Mouse (Mus musculus): Measurements from ENCODE around the gene Mkln1.

DNA sequence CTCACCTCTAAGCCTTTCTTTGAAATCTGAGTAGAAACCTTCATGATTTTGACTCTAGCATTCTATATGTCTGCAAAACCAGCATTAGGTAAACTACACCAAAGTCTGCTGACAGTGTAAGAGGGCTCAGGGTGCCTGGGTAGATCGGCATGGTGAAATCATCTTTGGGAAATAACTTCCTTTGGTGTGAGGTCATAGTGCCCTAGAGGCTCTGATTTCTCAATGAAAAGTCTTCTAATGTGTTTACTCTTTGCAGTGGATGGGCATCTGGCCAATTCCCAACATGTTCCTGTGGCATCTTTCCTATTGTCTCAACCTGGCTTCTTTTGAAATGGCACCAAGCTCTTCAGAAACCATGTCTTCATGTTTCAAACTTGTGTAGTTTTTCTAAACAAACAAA is 58.5 kb downstream of the Mkln1 start:
- no peak for TF ChIP-seq POLR2A (IDR thresholded peaks at IDR 0.05; ENCODE audit: extremely low read depth, insufficient read depth, low read length)
- no peak for TF ChIP-seq CTCF (IDR thresholded peaks at IDR 0.05; ENCODE audit: low read depth, low read length)

Measured in liver, adult 2 months (tissue).